Mouse (Mus musculus) hindbrain, embryonic 16.5 days (tissue): ENCODE results near the gene S100a11. TPM values are rescaled to one million over a fixed set of nuclear protein-coding genes. Genes with fewer than 3 reads are reported as not detected.
"Not testable (repeated sequence)": the region's sequence is repeated elsewhere in the genome, so short reads cannot be mapped to it uniquely, and the experiment has no call there.

ENCODE experiments used
- ATAC-seq: fragments of 200-750 bp; cut with Nextera tagmentation; 2 replicates; pipeline ENCODE4 v1.8.0; 2017; ENCODE audit warnings: moderate TSS enrichment, moderate library complexity
- H3K27ac ChIP-seq: fragments of 300-500 bp; sonication (generic); 2 replicates; pipeline ENCODE4 v1.5.1; 2014; ENCODE audit warnings: low read depth, mild to moderate bottlenecking, control low read depth, low read length, moderate library complexity
- H3K27me3 ChIP-seq: fragments of 300-500 bp; sonication (generic); replicated peaks from 2 replicates; pipeline ENCODE4 v1.6.1; 2014; ENCODE audit warnings: low read length; ENCODE audit not compliant: control insufficient read depth, insufficient read depth
- H3K36me3 ChIP-seq: fragments of 300-500 bp; sonication (generic); 2 replicates; pipeline ENCODE4 v1.6.1; 2014; ENCODE audit warnings: mild to moderate bottlenecking, low read length, moderate library complexity, mixed read lengths; ENCODE audit not compliant: control insufficient read depth, insufficient read depth
- H3K4me1 ChIP-seq: fragments of 300-500 bp; sonication (generic); 2 replicates; pipeline ENCODE4 v1.6.1; 2014; ENCODE audit warnings: low read depth, low read length; ENCODE audit not compliant: control insufficient read depth, insufficient read depth
- H3K4me2 ChIP-seq: fragments of 300-500 bp; sonication (generic); 2 replicates; pipeline ENCODE4 v1.6.1; 2014; ENCODE audit warnings: mild to moderate bottlenecking, low read length, control low read depth, moderate library complexity
- H3K4me3 ChIP-seq: fragments of 300-500 bp; sonication (generic); 2 replicates; pipeline ENCODE4 v1.5.1; 2014; ENCODE audit warnings: mild to moderate bottlenecking, low read length, control low read depth, moderate library complexity
- H3K9ac ChIP-seq: fragments of 300-500 bp; sonication (generic); 2 replicates; pipeline ENCODE4 v1.6.1; 2014; ENCODE audit warnings: low read depth, mild to moderate bottlenecking, control low read depth, low read length, moderate library complexity
- H3K9me3 ChIP-seq: fragments of 300-500 bp; sonication (generic); 2 replicates; pipeline ENCODE4 v1.6.1; 2014; ENCODE audit warnings: mild to moderate bottlenecking, low read length, moderate library complexity; ENCODE audit not compliant: control insufficient read depth
- WGBS: fragments of 180-500 bp; shearing (Covaris S2); extraction: QIAGEN DNeasy Blood & Tissue Kit; methylation state at CpG from one replicate; pipeline ENCODE4 v1.1.7; 2014; 5-methylcytosine and 5-hydroxymethylcytosine counted together
- polyA plus RNA-seq: library from polyadenylated mRNA; unstranded; fragments of >200 nt; fragmentation: Nextera tagmentation; extraction: Ambion mirVana; gene quantifications from 2 replicates; pipeline ENCODE4 v1.2.1, GENCODE M21; 2015

Gene S100a11
- 173 and 217 TPM in 2 replicates for polyA plus RNA-seq

DNA sequence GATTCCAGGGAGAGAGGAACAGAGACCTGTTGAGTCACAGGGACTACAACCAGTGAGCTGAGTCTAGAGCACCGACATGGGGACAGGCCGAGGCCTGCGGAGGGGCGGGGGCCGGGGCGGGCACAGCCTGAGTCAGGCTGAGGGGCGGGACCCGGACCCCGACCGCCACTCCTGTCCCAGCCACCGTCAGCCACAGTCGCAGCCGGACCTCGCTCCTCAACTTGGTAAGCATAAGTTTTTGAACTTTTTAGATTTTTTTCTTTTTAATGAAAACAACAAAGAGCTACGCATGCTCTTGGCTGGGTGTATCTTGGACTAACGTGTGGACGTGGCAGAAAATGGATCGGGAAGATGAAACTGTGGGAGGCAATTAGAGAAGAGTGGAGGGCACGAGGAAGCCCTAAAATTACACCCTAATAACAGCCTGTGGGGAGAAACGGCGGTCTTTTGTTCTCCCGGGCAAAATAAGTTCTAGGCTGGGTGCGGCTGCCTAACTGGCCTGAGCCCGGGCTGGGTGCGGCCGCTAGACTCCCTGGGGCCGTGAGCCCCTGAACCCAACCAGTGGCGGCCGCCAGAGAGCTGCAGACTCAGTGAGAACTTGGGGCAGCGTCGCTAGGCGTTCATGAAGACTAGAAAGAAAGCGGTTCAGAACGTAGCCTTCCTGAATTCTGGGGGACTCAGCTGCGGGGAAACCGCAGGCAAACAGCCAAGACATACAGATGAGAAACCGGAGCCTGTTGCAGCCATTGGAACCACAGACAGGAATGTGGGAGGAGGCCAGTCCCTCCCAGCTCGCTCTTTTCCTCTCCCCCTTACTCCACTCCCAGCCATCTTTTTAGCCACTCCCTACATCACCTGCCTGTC is at the start of gene S100a11:
S100a11 (plus strand) TSS at position 159 of the 864 bp plus-strand sequence.
- Histone ChIP-seq H3K36me3 (no peaks in the 10 kb centered on the region), H3K27ac (no peak within 1 kb of the TSS; the same call in 1 of the 2 replicates), H3K9ac (peak within 1 kb of the TSS; percentile 72), H3K9me3 (no peaks in the 10 kb centered on the region), H3K4me1 (no peaks in the 10 kb centered on the region; the same call in 1 of the 2 replicates), H3K27me3 (no peaks in the 10 kb centered on the region), H3K4me3 (peak within 1 kb of the TSS; percentile 61), H3K4me2 (peak within 1 kb of the TSS; percentile 96)
- under 1% methylated on average over 37 of the region's 38 CpGs for WGBS
- peak; percentile 89 for ATAC-seq

DNA sequence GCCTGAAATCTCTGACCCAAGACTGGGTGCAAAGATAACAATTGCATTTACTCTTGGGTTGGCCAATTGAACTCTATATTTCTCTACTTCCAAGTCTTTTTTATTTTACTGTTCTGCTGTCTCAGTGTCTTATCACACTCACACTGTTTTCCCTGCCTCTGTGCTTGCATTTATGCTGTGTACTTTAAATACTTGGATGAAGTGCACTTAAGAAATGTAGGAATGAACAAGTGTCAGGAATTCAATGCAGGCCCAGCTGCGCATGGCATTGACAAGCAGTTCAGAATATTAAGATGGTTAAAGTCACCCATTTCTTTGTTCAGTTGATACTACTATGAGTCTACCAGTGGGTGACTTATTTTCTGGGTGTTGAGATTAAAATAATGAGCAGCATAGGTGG is 40.2 kb upstream of the S100a11 start:
- no peak overlapping the region for H3K27ac ChIP-seq
- ATAC-seq, result no peak
- no peaks in the 10 kb centered on the region for H3K27me3 ChIP-seq
- H3K4me2 ChIP-seq, result no peak overlapping the region
- no peaks in the 10 kb centered on the region for H3K36me3 ChIP-seq
- no peaks in the 10 kb centered on the region for H3K4me1 ChIP-seq
- no peaks in the 10 kb centered on the region for H3K9me3 ChIP-seq
- H3K9ac ChIP-seq, result no peak overlapping the region
- H3K4me3 ChIP-seq, result no peak overlapping the region
- 98% methylated on average over 1 of the region's 1 CpGs for WGBS

DNA sequence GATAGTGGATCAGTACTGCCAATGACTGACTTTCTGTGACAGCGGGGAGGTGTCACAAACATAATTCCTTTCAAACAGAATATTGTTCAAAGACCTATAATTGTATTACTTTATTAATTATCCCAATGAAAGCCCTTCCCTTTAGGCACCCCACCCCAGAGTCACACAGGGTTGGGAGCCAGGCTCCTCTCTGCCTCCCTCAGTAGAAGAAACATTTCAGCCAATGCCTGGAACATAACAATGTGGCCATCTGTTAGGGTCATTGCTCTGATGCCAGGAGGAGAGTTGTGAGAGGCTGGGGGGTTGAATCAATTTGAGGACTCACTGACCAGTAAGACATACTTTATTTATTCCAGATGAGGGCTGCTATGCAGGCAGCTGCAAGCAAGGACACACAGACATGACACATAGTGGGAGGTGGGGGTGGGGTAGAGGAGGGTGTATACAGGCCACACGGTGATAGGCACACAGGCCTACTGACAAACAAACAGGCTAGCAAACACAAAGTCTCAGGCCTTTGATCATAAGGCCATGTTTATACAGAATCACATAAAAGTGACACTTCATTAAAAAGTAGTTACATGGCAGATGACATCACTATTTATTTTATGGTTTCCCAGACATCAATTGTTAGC is 38.2 kb upstream of the S100a11 start:
- no peaks in the 10 kb centered on the region for H3K27me3 ChIP-seq
- 81% methylated on average over 2 of the region's 2 CpGs for WGBS
- no peak overlapping the region for H3K4me3 ChIP-seq
- no peaks in the 10 kb centered on the region for H3K9me3 ChIP-seq
- H3K36me3 ChIP-seq, result no peaks in the 10 kb centered on the region
- no peak for ATAC-seq
- H3K9ac ChIP-seq, result no peak overlapping the region
- H3K4me2 ChIP-seq, result no peak overlapping the region
- H3K4me1 ChIP-seq, result no peaks in the 10 kb centered on the region
- no peak overlapping the region for H3K27ac ChIP-seq

DNA sequence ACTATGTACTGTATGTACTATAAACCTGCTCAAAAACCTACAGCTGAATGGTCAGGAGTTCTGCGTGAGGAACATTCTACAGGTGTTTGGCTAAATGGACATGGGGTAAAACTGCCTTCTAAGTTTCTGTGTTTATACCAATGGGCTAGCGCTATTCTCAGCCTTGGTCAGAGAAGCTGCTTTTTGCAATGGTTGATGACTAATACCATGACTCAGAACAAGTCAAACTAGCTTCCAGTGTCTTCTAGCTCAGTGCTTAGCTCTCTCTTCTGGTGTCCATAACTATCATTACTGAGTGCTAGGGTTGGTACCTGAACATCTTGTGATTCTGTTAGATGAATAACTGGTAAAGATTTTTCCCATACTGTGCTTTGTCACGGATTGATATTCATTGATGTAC is 34.7 kb upstream of the S100a11 start:
- H3K9me3 ChIP-seq, result no peaks in the 10 kb centered on the region
- H3K4me2 ChIP-seq, result no peak overlapping the region
- H3K9ac ChIP-seq, result no peak overlapping the region
- ATAC-seq, result no peak
- 94% methylated on average over 3 of the region's 3 CpGs for WGBS
- H3K4me1 ChIP-seq, result no peaks in the 10 kb centered on the region
- H3K4me3 ChIP-seq, result no peak overlapping the region
- H3K27me3 ChIP-seq, result no peaks in the 10 kb centered on the region
- H3K27ac ChIP-seq, result no peak overlapping the region
- no peaks in the 10 kb centered on the region for H3K36me3 ChIP-seq

DNA sequence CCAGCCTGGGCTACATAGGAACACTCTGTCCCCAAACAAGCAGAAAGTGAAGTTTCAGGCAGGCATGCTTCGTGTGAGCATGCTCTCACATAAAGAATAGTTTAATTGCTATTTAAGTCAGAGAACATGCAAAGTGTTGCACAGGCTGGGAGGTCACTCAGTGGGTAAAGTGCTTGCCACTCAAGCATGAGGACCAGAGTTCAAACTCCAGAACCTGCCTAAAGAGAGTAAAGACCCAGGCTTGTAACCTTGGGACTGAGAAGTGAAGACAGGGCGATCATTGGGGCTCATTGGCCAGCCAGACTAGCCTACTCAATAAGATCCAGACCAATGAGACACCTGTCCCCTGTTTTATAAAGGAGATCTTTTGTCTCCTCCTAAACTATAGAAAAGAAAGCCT is 31.7 kb upstream of the S100a11 start:
- H3K4me2 ChIP-seq, result no peak overlapping the region
- H3K9me3 ChIP-seq, result no peaks in the 10 kb centered on the region
- no peaks in the 10 kb centered on the region for H3K36me3 ChIP-seq
- no peak overlapping the region for H3K4me3 ChIP-seq
- no peak overlapping the region for H3K9ac ChIP-seq
- no peaks in the 10 kb centered on the region for H3K27me3 ChIP-seq
- H3K27ac ChIP-seq, result no peak overlapping the region
- WGBS, result 84% methylated on average over 2 of the region's 2 CpGs
- no peak for ATAC-seq
- no peaks in the 10 kb centered on the region for H3K4me1 ChIP-seq

DNA sequence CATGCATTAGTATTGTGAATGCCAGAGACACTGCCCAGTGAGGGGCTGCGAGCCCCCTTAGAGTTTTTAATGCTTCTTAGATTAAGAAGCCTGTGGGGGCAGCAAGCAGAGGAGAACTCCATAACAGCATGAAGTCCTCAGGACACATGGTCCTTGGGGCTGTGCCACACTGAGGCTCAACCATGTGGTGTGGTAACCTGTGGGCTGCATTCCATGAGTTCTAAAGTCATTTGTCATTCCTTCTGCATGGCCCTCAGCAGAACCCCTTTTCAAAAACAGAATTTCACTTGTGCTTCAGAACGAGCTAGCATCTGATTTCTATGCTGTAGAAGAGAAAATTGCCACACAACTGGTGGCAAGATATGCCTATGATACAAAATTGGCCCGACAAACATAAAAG is 28.1 kb upstream of the S100a11 start:
- H3K9ac ChIP-seq, result no peak overlapping the region
- H3K4me2 ChIP-seq, result no peak overlapping the region
- WGBS, result 76% methylated on average over 3 of the region's 3 CpGs
- no peak for ATAC-seq
- H3K9me3 ChIP-seq, result no peaks in the 10 kb centered on the region
- no peak overlapping the region for H3K4me3 ChIP-seq
- H3K27me3 ChIP-seq, result no peaks in the 10 kb centered on the region
- H3K27ac ChIP-seq, result no peak overlapping the region
- H3K4me1 ChIP-seq, result no peaks in the 10 kb centered on the region
- no peaks in the 10 kb centered on the region for H3K36me3 ChIP-seq

DNA sequence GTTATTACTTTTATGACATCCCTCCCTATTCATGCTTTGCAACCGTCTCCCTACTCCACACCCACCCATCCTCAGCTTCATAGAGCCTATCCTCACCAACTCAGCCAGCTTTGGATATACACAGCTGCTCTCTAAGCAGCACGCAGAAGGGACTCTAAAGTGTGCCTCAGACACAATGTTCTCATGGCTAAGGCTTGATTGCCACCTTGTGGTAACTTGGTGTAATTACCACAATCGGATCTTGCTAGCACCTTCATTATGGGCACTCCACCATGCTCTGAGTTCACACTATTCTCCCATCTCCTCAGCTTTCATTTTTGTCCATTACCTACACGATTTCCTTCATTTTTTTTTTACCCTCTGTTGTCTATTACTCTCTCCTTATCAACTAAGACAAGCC is 26.3 kb upstream of the S100a11 start:
- Histone ChIP-seq H3K36me3 (no peaks in the 10 kb centered on the region), H3K27ac (no peak overlapping the region), H3K4me1 (no peaks in the 10 kb centered on the region), H3K4me2 (no peak overlapping the region), H3K4me3 (no peak overlapping the region), H3K9me3 (no peaks in the 10 kb centered on the region), H3K9ac (no peak overlapping the region), H3K27me3 (no peaks in the 10 kb centered on the region)
- ATAC-seq, result peak; percentile 97
- WGBS, result under 1% methylated on average over 4 of the region's 4 CpGs

DNA sequence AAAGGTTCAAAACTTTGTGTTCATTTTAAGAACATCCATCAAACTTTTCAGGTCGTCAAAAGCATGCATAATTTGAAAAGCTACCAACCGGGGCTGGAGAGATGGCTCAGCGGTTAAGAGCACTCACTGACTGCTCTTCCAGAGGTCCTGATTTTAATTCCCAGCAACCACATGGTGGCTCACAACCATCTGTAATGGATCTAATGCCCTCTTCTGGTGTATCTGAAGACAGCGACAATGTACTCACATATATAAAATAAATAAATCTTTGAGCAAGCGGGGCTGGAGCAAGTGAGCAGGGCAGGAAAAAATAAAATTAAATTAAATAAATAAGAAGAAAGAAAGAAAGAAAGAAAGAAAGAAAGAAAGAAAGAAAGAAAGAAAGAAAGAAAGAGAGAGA is 25.5 kb upstream of the S100a11 start:
- WGBS, result 36% methylated on average over 5 of the region's 5 CpGs
- not testable (repeated sequence) for H3K4me3 ChIP-seq, H3K4me1 ChIP-seq, H3K9me3 ChIP-seq, H3K27me3 ChIP-seq, H3K4me2 ChIP-seq, H3K36me3 ChIP-seq, ATAC-seq, H3K27ac ChIP-seq, H3K9ac ChIP-seq

DNA sequence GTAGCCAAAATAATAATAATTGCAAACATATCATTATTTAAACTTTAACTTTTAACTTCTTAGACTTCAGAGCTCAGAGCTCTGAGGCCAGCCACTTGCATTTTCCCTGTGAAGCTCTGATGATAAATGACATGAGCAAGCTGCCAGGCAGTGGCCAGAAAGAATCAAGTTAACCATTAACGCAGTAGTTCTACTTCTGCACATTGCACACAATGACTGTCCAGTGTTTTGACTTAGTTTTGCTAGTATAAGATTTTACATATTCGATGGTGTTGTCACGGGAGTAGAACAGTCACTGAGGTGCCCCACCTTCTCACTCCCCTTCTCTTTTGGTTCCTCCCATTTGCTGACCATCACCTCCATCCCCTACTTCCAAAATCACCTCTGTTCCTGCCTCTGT is 23.2 kb upstream of the S100a11 start:
- no peak overlapping the region for H3K4me3 ChIP-seq
- H3K36me3 ChIP-seq, result no peaks in the 10 kb centered on the region

More for the DNA sequence above, 23.2 kb upstream of the S100a11 start:
- no peaks in the 10 kb centered on the region for H3K9me3 ChIP-seq
- no peak overlapping the region for H3K9ac ChIP-seq
- no peaks in the 10 kb centered on the region for H3K4me1 ChIP-seq
- ATAC-seq, result no peak
- no peaks in the 10 kb centered on the region for H3K27me3 ChIP-seq
- no peak overlapping the region for H3K4me2 ChIP-seq
- WGBS, result 77% methylated on average over 3 of the region's 3 CpGs
- H3K27ac ChIP-seq, result no peak overlapping the region
